Mouse (Mus musculus) myocyte (in vitro differentiated cells): ENCODE measurements around the gene Ralgps1. TPM values are rescaled to one million over a fixed set of nuclear protein-coding genes. Genes with fewer than 3 reads are reported as not detected.

Experiments used
- H3K27me3 ChIP-seq: one replicate; pipeline ENCODE4 v1.6.1; 2011; ENCODE audit not compliant: control insufficient read depth, insufficient read depth, insufficient read length
- H3K36me3 ChIP-seq: one replicate; pipeline ENCODE4 v1.6.1; 2011; ENCODE audit not compliant: control insufficient read depth, insufficient read depth
- H3K4me2 ChIP-seq: one replicate; pipeline ENCODE4 v1.6.1; 2011; ENCODE audit warnings: low read depth, control low read depth
- H3K4me3 ChIP-seq: one replicate; pipeline ENCODE4 v1.5.1; 2011; ENCODE audit warnings: mild to moderate bottlenecking, control low read depth, moderate library complexity
- H3K79me2 ChIP-seq: one replicate; pipeline ENCODE4 v1.6.1; 2011; ENCODE audit not compliant: control insufficient read depth, insufficient read depth
- H3ac ChIP-seq: one replicate; pipeline ENCODE4 v1.6.1; 2011; ENCODE audit not compliant: control insufficient read depth, insufficient read length
- CEBPB ChIP-seq: IDR thresholded peaks from 2 replicates; pipeline ENCODE4 v1.6.1; 2011; ENCODE audit warnings: mild to moderate bottlenecking, moderate library complexity; ENCODE audit not compliant: poor library complexity, insufficient read depth, severe bottlenecking
- E2F4 ChIP-seq: IDR thresholded peaks from one replicate; pipeline ENCODE4 v1.6.1; 2011; ENCODE audit warnings: mild to moderate bottlenecking, control low read depth, moderate library complexity; ENCODE audit not compliant: insufficient read depth
- MAX ChIP-seq: IDR thresholded peaks from one replicate; pipeline ENCODE4 v1.6.1; 2011; ENCODE audit warnings: low read depth, mild to moderate bottlenecking, control low read depth
- MYOD1 ChIP-seq, 3 experiments: IDR thresholded peaks; one replicate each; pipeline ENCODE4 v1.6.1; 2011; ENCODE audit warnings: control low read depth in 2 of 3, low read depth in 2 of 3, mild to moderate bottlenecking in 2 of 3, moderate library complexity in 1 of 3; ENCODE audit not compliant: insufficient read length in 2 of 3, control insufficient read depth in 1 of 3
- MYOG ChIP-seq, 3 experiments: IDR thresholded peaks; one replicate each; pipeline ENCODE4 v1.6.1; 2011; ENCODE audit warnings: control low read depth in 2 of 3, low read depth in 2 of 3, mild to moderate bottlenecking in 2 of 3; ENCODE audit not compliant: insufficient read length in 2 of 3, control insufficient read depth in 1 of 3, insufficient read depth in 1 of 3
- POLR2A ChIP-seq: IDR thresholded peaks from one replicate; pipeline ENCODE4 v1.6.1; 2011; ENCODE audit warnings: low read depth, mild to moderate bottlenecking, control low read depth, moderate library complexity; ENCODE audit not compliant: insufficient read length
- POLR2AphosphoS2 ChIP-seq: IDR thresholded peaks from one replicate; pipeline ENCODE4 v1.6.1; 2011; ENCODE audit warnings: low read depth, control low read depth; ENCODE audit not compliant: insufficient read length
- REST ChIP-seq: IDR thresholded peaks from one replicate; pipeline ENCODE4 v1.6.1; 2011; ENCODE audit warnings: mild to moderate bottlenecking, control low read depth, moderate library complexity; ENCODE audit not compliant: insufficient read depth, insufficient read length
- SRF ChIP-seq: IDR thresholded peaks from one replicate; pipeline ENCODE4 v1.6.1; 2011; ENCODE audit warnings: low read depth; ENCODE audit not compliant: control insufficient read depth, insufficient read length
- TCF12 ChIP-seq: IDR thresholded peaks from one replicate; pipeline ENCODE4 v1.6.1; 2011; ENCODE audit warnings: mild to moderate bottlenecking, control low read depth; ENCODE audit not compliant: poor library complexity, insufficient read depth, severe bottlenecking
- TCF3 ChIP-seq: IDR thresholded peaks from one replicate; pipeline ENCODE4 v1.6.1; 2011; ENCODE audit warnings: low read depth, control low read depth; ENCODE audit not compliant: insufficient read length
- USF1 ChIP-seq: IDR thresholded peaks from one replicate; pipeline ENCODE4 v1.6.1; 2011; ENCODE audit warnings: low read depth, mild to moderate bottlenecking, control low read depth, moderate library complexity
- polyA plus RNA-seq: library from polyadenylated mRNA; unstranded; fragments of >200 nt; fragmentation: generic; extraction: Trizol; gene quantifications from one replicate; pipeline ENCODE4 v1.2.1, GENCODE M21; 2012; ENCODE audit warnings: missing spikeins

The Ralgps1 gene
- polyA plus RNA-seq, 1 experiment: 1.3 TPM

DNA sequence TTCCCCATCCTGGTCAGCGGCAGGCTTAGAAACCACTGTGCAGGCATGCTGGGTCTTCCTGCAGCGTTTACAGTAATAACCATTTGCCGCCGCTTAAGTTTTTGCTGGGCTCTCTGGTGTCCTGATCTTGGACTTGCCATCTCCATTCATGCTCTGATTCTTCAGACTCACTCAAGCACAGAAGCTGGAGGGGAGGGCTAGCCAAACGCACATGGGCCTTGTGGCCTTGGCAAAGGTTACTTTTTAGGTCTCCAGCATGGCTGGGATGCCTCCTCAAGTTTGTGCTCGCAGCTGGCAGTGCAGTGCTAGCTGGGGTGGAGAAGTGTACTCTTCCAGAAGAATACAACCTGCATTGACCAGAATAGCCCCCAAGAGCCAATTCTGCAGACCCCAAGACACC lies 148.8 kb downstream of the Ralgps1 start:
- Histone ChIP-seq H3K36me3 (peaks cover 13% of the 10 kb centered on the region), H3K4me2 (peak overlapping the region; percentile 91), H3K4me3 (no peak overlapping the region)

GRCm38 (mm10) chr2:33221339-33221900 lies 149.9 kb downstream of the Ralgps1 start:
- Histone ChIP-seq H3K4me3 (peak overlapping the region; percentile 89), H3K4me2 (peak overlapping the region; percentile 91), H3K27me3 (no peaks in the 10 kb centered on the region), H3ac (no peak overlapping the region), H3K36me3 (peaks cover 12% of the 10 kb centered on the region), H3K79me2 (peaks cover 83% of the 10 kb centered on the region)
- TF ChIP-seq SRF (no peak), TCF3 (peak; percentile 16), POLR2AphosphoS2 (peak; percentile 65), E2F4 (no peak), REST (no peak), MAX (peak; percentile 11), CEBPB (peak; percentile 79), TCF12 (no peak), USF1 (peak; percentile 2), POLR2A (no peak), MYOG (IDR thresholded peaks at IDR 0.05; ENCODE audit: control insufficient read depth in 1 of 3, insufficient read depth in 1 of 3, insufficient read length in 2 of 3, low read depth in 2 of 3) (peak in 2 of 3 experiments; percentile 58 to 70), MYOD1 (IDR thresholded peaks at IDR 0.05; ENCODE audit: control insufficient read depth in 1 of 3, insufficient read length in 2 of 3, low read depth in 2 of 3) (peak in 2 of 3 experiments; percentile 47 to 81)

More for the DNA sequence above, 148.8 kb downstream of the Ralgps1 start:
- H3K27me3 ChIP-seq: no peaks in the 10 kb centered on the region
- no peak overlapping the region for H3ac ChIP-seq
- TF ChIP-seq SRF (no peak), POLR2A (no peak), REST (no peak), TCF3 (no peak), TCF12 (no peak), USF1 (no peak)
- peaks cover 73% of the 10 kb centered on the region for H3K79me2 ChIP-seq

GRCm38 (mm10) chr2:33220674-33221338 lies 150.5 kb downstream of the Ralgps1 start:
- Histone ChIP-seq H3K27me3 (no peaks in the 10 kb centered on the region), H3K79me2 (peaks cover 81% of the 10 kb centered on the region), H3K36me3 (peaks cover 12% of the 10 kb centered on the region), H3K4me2 (peak overlapping the region; percentile 91), H3ac (no peak overlapping the region), H3K4me3 (peak overlapping the region; percentile 89)
- TF ChIP-seq USF1 (no peak), POLR2A (no peak)

- Histone ChIP-seq H3K4me2 (peak overlapping the region; percentile 91), H3K4me3 (peak overlapping the region; percentile 89), H3K27me3 (no peaks in the 10 kb centered on the region), H3K79me2 (peaks cover 78% of the 10 kb centered on the region), H3K36me3 (peaks cover 12% of the 10 kb centered on the region), H3ac (no peak overlapping the region)
- TF ChIP-seq MYOD1 (IDR thresholded peaks at IDR 0.05; ENCODE audit: control insufficient read depth in 1 of 3, insufficient read length in 2 of 3, low read depth in 2 of 3): no peak
- TF ChIP-seq MAX: no peak
- TF ChIP-seq POLR2AphosphoS2: no peak
- no peak for TF ChIP-seq E2F4
Observed at GRCm38 (mm10) chr2:33220246-33220645, 151.0 kb downstream of the Ralgps1 start.

DNA sequence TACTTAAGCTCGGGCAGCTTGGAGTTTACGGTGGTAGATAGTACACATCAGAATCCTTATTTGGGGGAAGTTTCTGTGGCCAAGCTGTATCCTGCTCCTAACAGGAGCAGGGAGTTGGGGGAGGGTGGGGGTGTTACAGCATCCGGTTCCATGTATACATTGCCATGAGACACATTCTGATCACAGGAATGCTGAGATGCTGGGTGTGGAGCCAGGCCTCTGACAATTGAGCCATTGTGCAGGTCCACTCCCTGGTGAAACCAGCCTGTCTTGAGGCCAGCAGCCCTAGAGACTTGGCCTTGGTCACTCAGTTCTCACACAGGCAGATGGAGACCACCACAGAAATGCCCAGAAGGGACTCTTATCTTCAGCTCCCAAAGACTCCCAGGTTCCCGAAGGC lies 151.6 kb downstream of the Ralgps1 start:
- peaks cover 8% of the 10 kb centered on the region for H3K36me3 ChIP-seq

More for the DNA sequence above, 151.6 kb downstream of the Ralgps1 start:
- peaks cover 72% of the 10 kb centered on the region for H3K79me2 ChIP-seq
- H3ac ChIP-seq: no peak overlapping the region
- no peaks in the 10 kb centered on the region for H3K27me3 ChIP-seq
- peak overlapping the region; percentile 89 for H3K4me3 ChIP-seq
- H3K4me2 ChIP-seq: peak overlapping the region; percentile 91
- TF ChIP-seq CEBPB (no peak), POLR2A (peak; percentile 10)
